Mouse (Mus musculus) layer of hippocampus, postnatal 36 days (tissue): Measurements from ENCODE around the gene Bach1. TPM values are rescaled to one million over a fixed set of nuclear protein-coding genes. Genes with fewer than 3 reads are reported as not detected.

Source experiments
- DNase-seq, 2 experiments: peaks; one replicate each; pipeline ENCODE4 v3.0.0; 2022
- total RNA-seq, 2 experiments: library from RNA; stranded (reverse); gene quantifications; 2 replicates each; pipeline ENCODE4 v1.2.3; 2021

Bach1 gene
- 10 to 100 TPM; 11.7 to 12.7 TPM for total RNA-seq

- peak; percentile 88 to 91 for DNase-seq
These were observed at the start of gene Bach1 for GRCm38 (mm10) chr16:87698692-87699305. Gene Bach1, plus strand, starts transcription at chr16:87698945.

- no peak for DNase-seq
These were observed 46.4 kb upstream of the Bach1 start for GRCm38 (mm10) chr16:87652344-87652743.

GRCm38 (mm10) chr16:87652924-87653323 lies 45.8 kb upstream of the Bach1 start:
- no peak for DNase-seq

GRCm38 (mm10) chr16:87654016-87654575 lies 44.6 kb upstream of the Bach1 start:
- DNase-seq = no peak

- DNase-seq = no peak
These were observed 43.7 kb upstream of the Bach1 start for GRCm38 (mm10) chr16:87655005-87655404.

GRCm38 (mm10) chr16:87655579-87655978 lies 43.2 kb upstream of the Bach1 start:
- DNase-seq = no peak

- DNase-seq = no peak
These were observed 42.0 kb upstream of the Bach1 start for GRCm38 (mm10) chr16:87656771-87657170.

- DNase-seq = no peak
These were observed 41.5 kb upstream of the Bach1 start for GRCm38 (mm10) chr16:87657291-87657690.

- no peak for DNase-seq
These were observed 37.7 kb upstream of the Bach1 start for GRCm38 (mm10) chr16:87661024-87661471.

- DNase-seq = no peak
These were observed 37.1 kb upstream of the Bach1 start for GRCm38 (mm10) chr16:87661636-87662035.

- no peak for DNase-seq
These were observed 36.2 kb upstream of the Bach1 start for GRCm38 (mm10) chr16:87662528-87662927.

GRCm38 (mm10) chr16:87663890-87664289 lies 34.9 kb upstream of the Bach1 start:
- DNase-seq = no peak

- no peak for DNase-seq
These were observed 33.5 kb upstream of the Bach1 start for GRCm38 (mm10) chr16:87665246-87665645.

- no peak for DNase-seq
These were observed 32.8 kb upstream of the Bach1 start for GRCm38 (mm10) chr16:87665752-87666619.

GRCm38 (mm10) chr16:87666620-87667004 lies 32.1 kb upstream of the Bach1 start:
- no peak for DNase-seq

GRCm38 (mm10) chr16:87668002-87668401 lies 30.7 kb upstream of the Bach1 start:
- DNase-seq = no peak

- no peak for DNase-seq
These were observed 28.5 kb upstream of the Bach1 start for GRCm38 (mm10) chr16:87670091-87670820.

- DNase-seq = no peak
These were observed 28.0 kb upstream of the Bach1 start for GRCm38 (mm10) chr16:87670821-87671165.

- no peak for DNase-seq
These were observed 27.4 kb upstream of the Bach1 start for GRCm38 (mm10) chr16:87671336-87671735.

- no peak for DNase-seq
These were observed 25.6 kb upstream of the Bach1 start for GRCm38 (mm10) chr16:87673155-87673554.

- DNase-seq = no peak
These were observed 22.6 kb upstream of the Bach1 start for GRCm38 (mm10) chr16:87676182-87676581.

GRCm38 (mm10) chr16:87678667-87679066 lies 20.1 kb upstream of the Bach1 start:
- no peak for DNase-seq
